Mouse (Mus musculus) stomach, embryonic 14.5 days (tissue): ENCODE results near the gene Rfx4. TPM values are rescaled to one million over a fixed set of nuclear protein-coding genes. Genes with fewer than 3 reads are reported as not detected.
A peak's percentile ranks its signal among the peaks of the same experiment; 100 is the strongest.

Experiments used
- ATAC-seq: fragments of 200-750 bp; cut with Nextera tagmentation; 2 replicates; pipeline ENCODE4 v1.8.0; 2017; ENCODE audit warnings: low read depth, moderate TSS enrichment; ENCODE audit not compliant: insufficient number of reproducible peaks, insufficient read depth, low FRiP score
- H3K27ac ChIP-seq: fragments of 300-500 bp; sonication (generic); 2 replicates; pipeline ENCODE4 v1.5.1; 2014; ENCODE audit warnings: mild to moderate bottlenecking, low read length, moderate library complexity, mixed read lengths
- H3K27me3 ChIP-seq: fragments of 300-500 bp; sonication (generic); 2 replicates; pipeline ENCODE4 v1.6.1; 2014; ENCODE audit warnings: low read length, control low read depth, mixed read lengths; ENCODE audit not compliant: control insufficient read depth, insufficient read depth
- H3K36me3 ChIP-seq: fragments of 300-500 bp; sonication (generic); 2 replicates; pipeline ENCODE4 v1.6.1; 2014; ENCODE audit warnings: mild to moderate bottlenecking, control low read depth, low read length, moderate library complexity, mixed read lengths; ENCODE audit not compliant: control insufficient read depth, insufficient read depth
- H3K4me1 ChIP-seq: fragments of 300-500 bp; sonication (generic); 2 replicates; pipeline ENCODE4 v1.6.1; 2014; ENCODE audit warnings: low read length, control low read depth, mixed read lengths; ENCODE audit not compliant: control insufficient read depth, insufficient read depth
- H3K4me2 ChIP-seq: fragments of 300-500 bp; sonication (generic); replicated peaks from 2 replicates; pipeline ENCODE4 v1.6.1; 2014; ENCODE audit warnings: low read depth, low read length, control low read depth
- H3K4me3 ChIP-seq: fragments of 300-500 bp; sonication (generic); 2 replicates; pipeline ENCODE4 v1.5.1; 2014; ENCODE audit warnings: low read depth, low read length, control low read depth
- H3K9ac ChIP-seq: fragments of 300-500 bp; sonication (generic); replicated peaks from 2 replicates; pipeline ENCODE4 v1.6.1; 2014; ENCODE audit warnings: low read depth, mild to moderate bottlenecking, control low read depth, low read length, moderate library complexity, mixed read lengths
- H3K9me3 ChIP-seq: fragments of 300-500 bp; sonication (generic); 2 replicates; pipeline ENCODE4 v1.6.1; 2016; ENCODE audit warnings: low read depth, low read length, control low read depth; ENCODE audit not compliant: control insufficient read depth
- WGBS: fragments of 180-500 bp; shearing (Covaris S2); extraction: QIAGEN DNeasy Blood & Tissue Kit; methylation state at CpG from one replicate; pipeline ENCODE4 v1.1.7; 2014; 5-methylcytosine and 5-hydroxymethylcytosine counted together
- polyA plus RNA-seq: library from polyadenylated mRNA; unstranded; fragments of >200 nt; fragmentation: Nextera tagmentation; extraction: Ambion mirVana; gene quantifications from 2 replicates; pipeline ENCODE4 v1.2.1, GENCODE M21; 2014

Gene Rfx4
- polyA plus RNA-seq, 1 experiment from 2014 or later = not detected

GRCm38 (mm10) chr10:84760118-84761111 is 4.6 kb downstream of the Rfx4 start:
- H3K4me1 ChIP-seq = peaks cover 13% of the 10 kb centered on the region; the same call in 1 of the 2 replicates
- WGBS = 6% methylated on average over 46 of the region's 46 CpGs
- peak overlapping the region; percentile 20 for H3K4me3 ChIP-seq
- no peak overlapping the region for H3K27ac ChIP-seq
- peaks cover 54% of the 10 kb centered on the region for H3K27me3 ChIP-seq
- no peak overlapping the region for H3K9ac ChIP-seq
- ATAC-seq = peak; percentile 21; the same call in 1 of the 2 replicates
- peak overlapping the region; percentile 42 for H3K4me2 ChIP-seq
- no peaks in the 10 kb centered on the region for H3K9me3 ChIP-seq
- no peaks in the 10 kb centered on the region for H3K36me3 ChIP-seq

GRCm38 (mm10) chr10:84768766-84769165 is 12.9 kb downstream of the Rfx4 start:
- Histone ChIP-seq H3K4me2 (no peak overlapping the region), H3K36me3 (no peaks in the 10 kb centered on the region), H3K4me1 (no peaks in the 10 kb centered on the region), H3K9ac (no peak overlapping the region), H3K9me3 (no peaks in the 10 kb centered on the region), H3K27ac (no peak overlapping the region), H3K4me3 (no peak overlapping the region), H3K27me3 (no peaks in the 10 kb centered on the region)
- WGBS = 75% methylated on average over 10 of the region's 10 CpGs
- no peak for ATAC-seq

- H3K36me3 ChIP-seq = no peaks in the 10 kb centered on the region
- H3K27me3 ChIP-seq = no peaks in the 10 kb centered on the region
- H3K4me1 ChIP-seq = no peaks in the 10 kb centered on the region
- no peaks in the 10 kb centered on the region for H3K9me3 ChIP-seq
- H3K9ac ChIP-seq = no peak overlapping the region
- H3K4me3 ChIP-seq = no peak overlapping the region
- no peak for ATAC-seq
- 77% methylated on average over 4 of the region's 4 CpGs for WGBS
- no peak overlapping the region for H3K27ac ChIP-seq
- no peak overlapping the region for H3K4me2 ChIP-seq
These were observed 16.7 kb downstream of the Rfx4 start for GRCm38 (mm10) chr10:84772380-84773130.

- Histone ChIP-seq H3K36me3 (no peaks in the 10 kb centered on the region), H3K9ac (no peak overlapping the region), H3K4me1 (no peaks in the 10 kb centered on the region), H3K4me2 (no peak overlapping the region), H3K9me3 (no peaks in the 10 kb centered on the region), H3K27me3 (no peaks in the 10 kb centered on the region), H3K27ac (no peak overlapping the region), H3K4me3 (no peak overlapping the region)
- no peak for ATAC-seq
- WGBS = 81% methylated on average over 4 of the region's 4 CpGs
These were observed 18.0 kb downstream of the Rfx4 start for GRCm38 (mm10) chr10:84773889-84774288.

- WGBS = 76% methylated on average over 12 of the region's 12 CpGs
- ATAC-seq = no peak
These were observed 18.7 kb downstream of the Rfx4 start for GRCm38 (mm10) chr10:84774573-84774972.

GRCm38 (mm10) chr10:84777109-84777508 is 21.2 kb downstream of the Rfx4 start:
- Histone ChIP-seq H3K27ac (no peak overlapping the region), H3K36me3 (no peaks in the 10 kb centered on the region), H3K4me1 (no peaks in the 10 kb centered on the region), H3K9ac (no peak overlapping the region), H3K9me3 (no peaks in the 10 kb centered on the region), H3K27me3 (no peaks in the 10 kb centered on the region), H3K4me3 (no peak overlapping the region), H3K4me2 (no peak overlapping the region)
- ATAC-seq = no peak
- 67% methylated on average over 5 of the region's 5 CpGs for WGBS

More at GRCm38 (mm10) chr10:84774573-84774972, 18.7 kb downstream of the Rfx4 start:
- no peak overlapping the region for H3K4me3 ChIP-seq
- H3K4me1 ChIP-seq = no peaks in the 10 kb centered on the region
- H3K9ac ChIP-seq = no peak overlapping the region
- H3K27me3 ChIP-seq = no peaks in the 10 kb centered on the region
- no peak overlapping the region for H3K4me2 ChIP-seq
- no peak overlapping the region for H3K27ac ChIP-seq
- H3K36me3 ChIP-seq = no peaks in the 10 kb centered on the region
- no peaks in the 10 kb centered on the region for H3K9me3 ChIP-seq

GRCm38 (mm10) chr10:84777974-84778373 is 22.1 kb downstream of the Rfx4 start:
- Histone ChIP-seq H3K36me3 (no peaks in the 10 kb centered on the region), H3K4me2 (no peak overlapping the region), H3K4me1 (no peaks in the 10 kb centered on the region), H3K9me3 (no peaks in the 10 kb centered on the region), H3K27ac (no peak overlapping the region), H3K27me3 (no peaks in the 10 kb centered on the region), H3K4me3 (no peak overlapping the region), H3K9ac (no peak overlapping the region)
- WGBS = 73% methylated on average over 7 of the region's 7 CpGs
- ATAC-seq = no peak

- WGBS = 83% methylated on average over 4 of the region's 4 CpGs
- H3K27me3 ChIP-seq = no peaks in the 10 kb centered on the region
- no peaks in the 10 kb centered on the region for H3K4me1 ChIP-seq
- no peak overlapping the region for H3K4me3 ChIP-seq
- H3K27ac ChIP-seq = no peak overlapping the region
- no peaks in the 10 kb centered on the region for H3K36me3 ChIP-seq
- H3K4me2 ChIP-seq = no peak overlapping the region
- H3K9me3 ChIP-seq = no peaks in the 10 kb centered on the region
- no peak overlapping the region for H3K9ac ChIP-seq
- ATAC-seq = no peak
These were observed 25.0 kb downstream of the Rfx4 start for GRCm38 (mm10) chr10:84780828-84781227.
